Mouse (Mus musculus) kidney, postnatal 0 days (tissue): ENCODE measurements at regions not wholly inside any gene's neighbourhood (a gene's known extent, or its start where the extent isn't known, plus 50 kb on each side); places are given as distances from the start of the nearest gene placed in this dataset.

ENCODE experiments used
- ATAC-seq: fragments of 200-750 bp; cut with Nextera tagmentation; replicated peaks from 2 replicates; pipeline ENCODE4 v1.8.0; 2017; ENCODE audit warnings: low read depth, moderate number of reproducible peaks, moderate TSS enrichment, moderate library complexity; ENCODE audit not compliant: low FRiP score
- DNase-seq: peaks from one replicate; pipeline ENCODE4 v3.0.0-alpha.2; 2016; ENCODE audit warnings: low spot score
- H3K27ac ChIP-seq: fragments of 300-500 bp; sonication (generic); 2 replicates; pipeline ENCODE4 v1.5.1; 2014; ENCODE audit warnings: mild to moderate bottlenecking
- H3K27me3 ChIP-seq: fragments of 300-500 bp; sonication (generic); 2 replicates; pipeline ENCODE4 v1.6.1; 2014; ENCODE audit warnings: low read length, mixed read lengths; ENCODE audit not compliant: insufficient read depth
- H3K36me3 ChIP-seq: fragments of 300-500 bp; sonication (generic); 2 replicates; pipeline ENCODE4 v1.6.1; 2014; ENCODE audit warnings: low read length, mixed read lengths; ENCODE audit not compliant: insufficient read depth
- H3K4me1 ChIP-seq: fragments of 300-500 bp; sonication (generic); replicated peaks from 2 replicates; pipeline ENCODE4 v1.6.1; 2014; ENCODE audit warnings: antibody characterized with exemption, low read length, mixed read lengths; ENCODE audit not compliant: insufficient read depth
- H3K4me2 ChIP-seq: fragments of 300-500 bp; sonication (generic); 2 replicates; pipeline ENCODE4 v1.6.1; 2014; ENCODE audit warnings: mild to moderate bottlenecking, low read length, moderate library complexity, mixed read lengths
- H3K4me3 ChIP-seq: fragments of 300-500 bp; sonication (generic); replicated peaks from 2 replicates; pipeline ENCODE4 v1.5.1; 2014; ENCODE audit warnings: low read depth, low read length
- H3K9ac ChIP-seq: fragments of 300-500 bp; sonication (generic); 2 replicates; pipeline ENCODE4 v1.6.1; 2014; ENCODE audit warnings: low read depth, low read length
- H3K9me3 ChIP-seq: fragments of 300-500 bp; sonication (generic); replicated peaks from 2 replicates; pipeline ENCODE4 v1.6.1; 2016; ENCODE audit warnings: low read length, inconsistent platforms, mixed read lengths
- CTCF ChIP-seq: IDR thresholded peaks from 2 replicates; pipeline ENCODE4 v1.5.1; 2016; ENCODE audit warnings: antibody characterized with exemption, low read depth, mild to moderate bottlenecking, moderate library complexity
- WGBS: fragments of 180-500 bp; shearing (Covaris S2); extraction: QIAGEN DNeasy Blood & Tissue Kit; methylation state at CpG from one replicate; pipeline ENCODE4 v1.1.7; 2014; 5-methylcytosine and 5-hydroxymethylcytosine counted together

- no peaks in the 10 kb centered on the region for H3K9me3 ChIP-seq
- H3K27me3 ChIP-seq = no peaks in the 10 kb centered on the region
- WGBS = 88% methylated on average over 2 of the region's 2 CpGs
- H3K4me2 ChIP-seq = no peak overlapping the region
- no peak for ATAC-seq
- no peak overlapping the region for H3K4me3 ChIP-seq
- TF ChIP-seq CTCF = no peak
- H3K27ac ChIP-seq = no peak overlapping the region
- H3K9ac ChIP-seq = no peak overlapping the region
- H3K4me1 ChIP-seq = no peaks in the 10 kb centered on the region
- DNase-seq = no peak
- no peaks in the 10 kb centered on the region for H3K36me3 ChIP-seq
Observed at GRCm38 (mm10) chr9:52243032-52243431, 74.7 kb upstream of the Zc3h12c start.

GRCm38 (mm10) chr9:52241577-52241976 lies 73.2 kb upstream of the Zc3h12c start:
- no peaks in the 10 kb centered on the region for H3K27me3 ChIP-seq
- DNase-seq = no peak
- WGBS = 56% methylated on average over 4 of the region's 4 CpGs
- H3K4me2 ChIP-seq = no peak overlapping the region
- no peaks in the 10 kb centered on the region for H3K4me1 ChIP-seq
- no peaks in the 10 kb centered on the region for H3K9me3 ChIP-seq
- H3K4me3 ChIP-seq = no peak overlapping the region
- no peak for ATAC-seq
- H3K36me3 ChIP-seq = no peaks in the 10 kb centered on the region
- H3K27ac ChIP-seq = no peak overlapping the region
- TF ChIP-seq CTCF = no peak
- H3K9ac ChIP-seq = no peak overlapping the region

GRCm38 (mm10) chr9:52240585-52241320 lies 72.4 kb upstream of the Zc3h12c start:
- H3K27ac ChIP-seq = no peak overlapping the region
- no peak overlapping the region for H3K4me2 ChIP-seq
- 69% methylated on average over 12 of the region's 12 CpGs for WGBS
- no peaks in the 10 kb centered on the region for H3K4me1 ChIP-seq
- H3K36me3 ChIP-seq = no peaks in the 10 kb centered on the region
- no peaks in the 10 kb centered on the region for H3K27me3 ChIP-seq
- DNase-seq = no peak
- TF ChIP-seq CTCF = no peak
- no peaks in the 10 kb centered on the region for H3K9me3 ChIP-seq
- no peak for ATAC-seq
- H3K9ac ChIP-seq = no peak overlapping the region
- H3K4me3 ChIP-seq = no peak overlapping the region

- 59% methylated on average over 9 of the region's 9 CpGs for WGBS
- no peak overlapping the region for H3K4me2 ChIP-seq
Observed at GRCm38 (mm10) chr9:52234775-52235174, 66.4 kb upstream of the Zc3h12c start.

GRCm38 (mm10) chr9:52229589-52229988 lies 61.2 kb upstream of the Zc3h12c start:
- ATAC-seq = no peak
- H3K4me3 ChIP-seq = no peak overlapping the region
- DNase-seq = no peak
- 85% methylated on average over 9 of the region's 9 CpGs for WGBS
- H3K27ac ChIP-seq = no peak overlapping the region
- no peaks in the 10 kb centered on the region for H3K9me3 ChIP-seq
- H3K4me2 ChIP-seq = no peak overlapping the region
- no peaks in the 10 kb centered on the region for H3K27me3 ChIP-seq
- H3K36me3 ChIP-seq = no peaks in the 10 kb centered on the region
- no peak for TF ChIP-seq CTCF
- no peak overlapping the region for H3K9ac ChIP-seq
- H3K4me1 ChIP-seq = no peaks in the 10 kb centered on the region

More at GRCm38 (mm10) chr9:52234775-52235174, 66.4 kb upstream of the Zc3h12c start:
- Histone ChIP-seq H3K27ac (no peak overlapping the region), H3K9ac (no peak overlapping the region), H3K4me3 (no peak overlapping the region), H3K27me3 (no peaks in the 10 kb centered on the region), H3K36me3 (no peaks in the 10 kb centered on the region), H3K9me3 (no peaks in the 10 kb centered on the region), H3K4me1 (no peaks in the 10 kb centered on the region)
- TF ChIP-seq CTCF = no peak
- DNase-seq (no peak), ATAC-seq (no peak)

- Histone ChIP-seq H3K9me3 (no peaks in the 10 kb centered on the region), H3K4me2 (no peak overlapping the region), H3K4me3 (no peak overlapping the region), H3K9ac (no peak overlapping the region), H3K36me3 (no peaks in the 10 kb centered on the region), H3K27me3 (no peaks in the 10 kb centered on the region), H3K27ac (no peak overlapping the region), H3K4me1 (no peaks in the 10 kb centered on the region)
- 57% methylated on average over 3 of the region's 3 CpGs for WGBS
- no peak for ATAC-seq
- TF ChIP-seq CTCF = no peak
- no peak for DNase-seq
Observed at GRCm38 (mm10) chr9:52225646-52226045, 57.3 kb upstream of the Zc3h12c start.
